Mouse (Mus musculus) cerebellum, adult 9-10 months (tissue): ENCODE measurements around the gene Mbnl1.

ENCODE experiments used
- DNase-seq: peaks from one replicate; pipeline ENCODE4 v3.0.0; 2022

The Mbnl1 gene

GRCm38 (mm10) chr3:60571493-60571892 lies 98.9 kb downstream of the Mbnl1 start:
- no peak for DNase-seq

- DNase-seq, result no peak
Measured at GRCm38 (mm10) chr3:60574199-60574598, 101.6 kb downstream of the Mbnl1 start.

DNA sequence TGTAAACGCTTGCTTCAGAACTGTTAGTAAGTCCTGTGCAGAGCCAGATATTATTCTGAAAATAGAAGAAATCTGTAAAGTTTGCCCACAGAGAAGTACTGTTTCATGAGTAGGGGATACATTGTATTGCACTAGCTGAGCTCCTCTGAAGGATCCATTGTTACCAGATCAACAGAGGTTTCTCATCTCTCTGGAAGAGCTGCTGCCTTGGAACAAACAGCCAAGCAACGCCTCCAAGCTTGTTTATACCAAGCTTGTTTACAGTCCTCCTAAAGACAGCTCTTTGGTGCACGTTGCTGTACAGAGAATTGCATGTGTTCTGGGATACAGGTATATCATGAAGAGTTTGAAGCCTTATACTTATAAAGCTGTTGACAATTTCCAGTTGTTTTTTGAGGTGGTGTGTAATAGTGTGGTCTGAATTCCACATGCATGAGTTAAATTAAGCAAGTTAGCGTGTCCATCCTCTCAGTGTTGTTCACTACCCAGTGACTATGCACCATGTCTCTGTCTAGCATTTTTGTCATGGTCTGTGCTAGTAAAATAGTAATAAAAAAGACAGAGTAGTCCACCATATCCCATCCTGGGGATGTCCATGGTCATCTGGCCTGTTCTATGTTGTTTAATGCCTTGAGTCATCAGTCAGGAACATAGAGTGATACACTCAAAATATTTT lies 102.4 kb downstream of the Mbnl1 start:
- DNase-seq, result no peak

DNA sequence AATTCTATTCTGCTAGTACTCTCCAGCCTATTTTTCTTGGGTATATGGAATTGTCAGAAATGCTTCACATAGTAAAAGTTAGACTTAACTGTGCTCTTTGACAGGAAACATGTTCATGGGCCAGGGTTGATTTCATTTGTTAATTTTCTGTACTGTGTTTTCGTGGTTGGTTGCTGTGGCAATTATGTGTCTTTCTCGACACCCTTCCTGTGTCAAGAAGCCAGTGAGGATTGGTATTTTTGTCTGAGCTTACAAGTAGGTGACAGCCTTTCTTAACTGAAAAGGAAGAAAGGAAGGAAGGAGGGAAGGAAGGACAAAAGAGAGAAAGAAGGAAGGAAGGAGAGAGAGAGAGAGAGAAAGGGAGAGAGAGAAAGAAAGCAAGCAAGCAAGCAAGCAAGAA lies 103.3 kb downstream of the Mbnl1 start:
- DNase-seq, result no peak

DNA sequence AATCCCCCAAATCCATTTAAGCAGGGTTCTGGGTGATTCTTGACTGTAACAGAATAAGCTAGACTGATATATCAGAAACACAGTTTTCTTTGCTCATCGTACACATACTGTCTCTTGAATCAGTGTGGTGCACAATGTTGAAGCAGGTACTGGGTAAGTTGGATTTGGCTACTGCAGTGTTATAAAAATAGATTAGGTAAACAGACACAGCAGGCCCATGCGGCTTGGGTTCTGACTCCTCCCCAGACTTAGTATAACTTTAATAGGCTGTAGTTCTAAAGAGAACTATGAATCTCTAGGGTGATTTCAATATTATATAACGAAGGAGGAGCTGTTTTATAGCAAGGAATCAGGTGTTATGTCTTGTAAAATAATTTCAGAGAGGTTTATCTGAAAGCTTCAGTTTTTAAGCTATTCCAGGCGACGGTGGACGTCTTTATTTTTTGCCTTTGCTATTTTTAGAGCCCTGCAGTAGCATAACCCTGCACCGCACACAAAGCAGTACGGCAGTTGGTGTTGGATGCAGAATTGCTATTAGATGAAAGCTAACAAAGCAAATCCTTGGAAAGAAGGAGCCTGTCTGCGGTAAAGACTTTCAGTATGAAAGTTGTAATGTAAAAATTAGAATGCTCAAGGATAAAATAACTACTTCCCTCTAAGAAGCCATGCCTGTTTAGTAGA lies 103.9 kb downstream of the Mbnl1 start:
- DNase-seq, result peak; percentile 87

DNA sequence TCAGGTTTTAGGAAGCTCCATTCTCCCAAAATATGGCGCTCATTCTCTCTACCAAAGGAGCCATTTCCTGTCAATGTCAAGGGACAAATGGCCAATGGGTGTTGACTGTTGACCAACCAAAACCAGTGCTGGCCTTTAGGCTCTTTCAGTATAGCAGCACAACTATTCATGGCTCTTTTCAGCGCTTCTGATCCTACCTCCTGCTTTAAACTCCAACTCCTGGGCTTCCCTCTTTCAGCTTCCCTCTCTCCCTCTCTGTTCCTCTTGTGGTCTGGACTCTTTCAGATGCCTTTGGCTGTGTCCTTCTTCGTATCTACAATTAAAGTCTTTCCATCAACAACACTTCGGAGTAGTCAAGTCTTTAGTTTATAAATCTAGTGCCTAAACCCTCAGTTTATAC lies 107.2 kb downstream of the Mbnl1 start:
- DNase-seq, result no peak

- no peak for DNase-seq
Measured at GRCm38 (mm10) chr3:60580699-60581098, 108.1 kb downstream of the Mbnl1 start.

- DNase-seq, result no peak
Measured at GRCm38 (mm10) chr3:60582154-60582553, 109.5 kb downstream of the Mbnl1 start.

GRCm38 (mm10) chr3:60582620-60583019 lies 110.0 kb downstream of the Mbnl1 start:
- DNase-seq, result no peak

DNA sequence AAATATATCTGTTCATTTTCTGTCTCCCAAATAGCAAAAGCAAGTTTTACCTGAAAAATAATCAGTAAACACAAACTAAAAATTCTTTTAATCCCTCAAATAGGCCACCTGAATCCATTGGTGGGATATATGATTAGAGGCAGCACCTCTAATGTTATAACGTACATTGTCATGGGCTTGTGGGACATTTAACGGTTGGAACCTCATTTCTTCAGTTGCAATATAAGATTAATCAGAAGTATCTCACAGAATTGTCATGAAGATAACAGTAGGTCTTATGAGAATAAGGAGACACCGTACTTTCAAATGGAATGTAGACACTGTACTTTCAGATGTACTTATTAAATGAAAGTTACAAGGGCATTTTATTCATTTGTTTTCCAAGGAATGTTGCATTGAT lies 112.1 kb downstream of the Mbnl1 start:
- no peak for DNase-seq

DNA sequence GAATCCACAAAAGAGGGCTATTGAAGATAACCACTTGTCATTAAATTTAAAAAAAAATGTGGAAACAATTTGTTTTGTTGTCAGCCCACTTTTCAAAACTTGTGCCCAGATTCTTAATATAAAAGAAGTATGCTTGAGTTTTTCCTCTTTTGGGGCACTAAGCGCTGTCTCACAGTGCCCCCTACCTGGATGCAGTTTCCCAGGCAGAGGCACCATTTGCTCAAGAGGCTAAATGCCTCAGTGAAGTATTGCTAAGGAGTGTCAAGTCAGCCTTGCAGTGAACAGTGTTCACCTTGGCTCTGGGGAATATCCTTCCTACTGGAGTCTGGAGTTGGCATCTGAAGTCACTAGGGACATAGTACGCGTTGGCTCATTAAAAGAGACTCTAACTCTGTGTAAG lies 113.4 kb downstream of the Mbnl1 start:
- no peak for DNase-seq

- DNase-seq, result no peak
Measured at GRCm38 (mm10) chr3:60587149-60587548, 114.5 kb downstream of the Mbnl1 start.

GRCm38 (mm10) chr3:60589361-60589760 lies 116.7 kb downstream of the Mbnl1 start:
- no peak for DNase-seq

- no peak for DNase-seq
Measured at GRCm38 (mm10) chr3:60595606-60596005, 123.0 kb downstream of the Mbnl1 start.

- no peak for DNase-seq
Measured at GRCm38 (mm10) chr3:60596985-60597384, 124.4 kb downstream of the Mbnl1 start.

DNA sequence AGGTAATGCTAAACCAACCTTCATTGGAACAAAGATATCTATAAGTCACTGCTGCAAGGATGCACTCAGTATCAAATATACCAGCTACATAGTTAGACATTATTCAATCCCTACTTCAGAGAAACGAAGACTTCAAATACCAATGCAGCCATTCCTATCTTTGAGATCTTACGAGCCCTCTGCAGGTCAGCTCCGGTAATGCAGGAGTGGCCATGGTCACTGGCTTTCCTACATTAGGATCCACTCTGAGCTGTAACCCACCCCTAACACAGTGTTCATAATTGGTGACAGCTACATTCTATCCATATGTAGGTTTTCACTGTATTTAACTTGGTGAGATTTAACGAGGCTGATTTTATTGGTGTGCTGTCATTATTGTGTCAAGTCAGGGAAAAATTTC lies 129.1 kb downstream of the Mbnl1 start:
- peak; percentile 88 for DNase-seq

DNA sequence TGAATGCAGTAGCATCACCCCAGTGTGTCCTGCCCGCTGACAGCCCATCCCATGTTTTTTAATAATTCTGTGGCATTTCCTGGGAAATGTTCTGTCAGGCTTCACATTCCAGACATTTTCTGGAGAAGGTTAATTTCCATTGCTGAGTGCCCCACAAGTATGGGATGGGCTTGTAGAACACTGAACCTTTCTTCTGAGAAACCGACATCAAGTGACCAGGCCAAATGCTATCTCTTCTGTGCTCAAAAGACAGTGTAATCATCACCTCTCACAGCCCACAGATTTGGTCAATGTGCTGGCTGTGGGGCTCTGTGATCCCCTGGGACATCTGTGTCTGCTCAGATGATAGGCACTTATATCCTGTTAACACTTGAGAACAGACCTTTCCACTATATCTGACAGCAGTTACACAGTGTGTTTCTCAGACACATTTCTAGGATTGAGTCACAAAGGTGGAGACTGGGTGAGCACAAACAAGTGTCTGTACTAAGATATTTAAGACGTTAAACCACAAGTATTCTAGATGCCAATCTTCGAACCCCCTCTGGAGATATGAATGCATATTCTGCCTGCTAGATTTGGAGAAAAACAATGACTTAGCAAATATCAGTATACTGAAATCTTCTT lies 130.4 kb downstream of the Mbnl1 start:
- no peak for DNase-seq

- no peak for DNase-seq
Measured at GRCm38 (mm10) chr3:60603637-60604036, 131.0 kb downstream of the Mbnl1 start.

GRCm38 (mm10) chr3:60604205-60604604 lies 131.6 kb downstream of the Mbnl1 start:
- no peak for DNase-seq

DNA sequence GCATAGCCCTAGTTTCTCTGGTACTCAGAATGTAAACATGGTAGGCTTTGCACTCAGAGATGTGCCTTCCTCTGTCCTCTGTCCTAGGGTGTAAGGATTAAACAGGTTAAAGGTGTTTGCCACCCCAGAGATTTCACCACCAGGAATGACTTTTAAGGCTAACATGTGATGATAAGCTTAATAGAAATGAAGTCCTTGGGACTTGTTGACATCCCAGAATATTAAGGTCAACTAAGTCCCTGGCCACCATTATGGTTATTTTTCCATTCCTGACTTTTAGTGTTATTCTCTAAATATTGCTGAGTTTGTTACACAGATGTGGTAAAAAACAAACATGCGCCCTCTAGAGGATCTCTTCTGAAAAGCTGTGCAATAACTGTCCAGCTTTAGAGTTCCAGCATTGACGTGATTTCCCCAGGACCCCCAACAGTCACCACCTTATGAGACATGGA lies 136.3 kb downstream of the Mbnl1 start:
- peak; percentile 62 for DNase-seq

GRCm38 (mm10) chr3:60611839-60612238 lies 139.2 kb downstream of the Mbnl1 start:
- DNase-seq, result peak; percentile 80

- no peak for DNase-seq
Measured at GRCm38 (mm10) chr3:60613121-60613520, 140.5 kb downstream of the Mbnl1 start.

DNA sequence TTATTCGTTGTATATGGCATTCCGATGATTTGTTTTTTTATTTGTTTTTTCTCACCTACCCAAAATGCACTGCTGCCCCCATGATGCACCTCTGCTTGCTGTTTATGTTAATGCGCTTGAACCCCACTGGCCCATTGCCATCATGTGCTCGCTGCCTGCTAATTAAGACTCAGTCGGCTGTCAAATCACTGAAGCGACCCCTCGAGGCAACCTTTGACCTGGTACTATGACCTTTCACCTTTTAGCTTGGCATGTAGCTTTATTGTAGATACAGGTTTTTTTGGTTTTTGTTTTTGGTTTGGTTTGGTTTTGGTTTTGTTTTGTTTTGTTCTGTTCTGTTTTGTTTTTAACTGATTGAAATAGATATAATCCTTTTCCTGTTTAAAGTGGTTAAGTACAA lies 141.9 kb downstream of the Mbnl1 start:
- DNase-seq, result no peak

DNA sequence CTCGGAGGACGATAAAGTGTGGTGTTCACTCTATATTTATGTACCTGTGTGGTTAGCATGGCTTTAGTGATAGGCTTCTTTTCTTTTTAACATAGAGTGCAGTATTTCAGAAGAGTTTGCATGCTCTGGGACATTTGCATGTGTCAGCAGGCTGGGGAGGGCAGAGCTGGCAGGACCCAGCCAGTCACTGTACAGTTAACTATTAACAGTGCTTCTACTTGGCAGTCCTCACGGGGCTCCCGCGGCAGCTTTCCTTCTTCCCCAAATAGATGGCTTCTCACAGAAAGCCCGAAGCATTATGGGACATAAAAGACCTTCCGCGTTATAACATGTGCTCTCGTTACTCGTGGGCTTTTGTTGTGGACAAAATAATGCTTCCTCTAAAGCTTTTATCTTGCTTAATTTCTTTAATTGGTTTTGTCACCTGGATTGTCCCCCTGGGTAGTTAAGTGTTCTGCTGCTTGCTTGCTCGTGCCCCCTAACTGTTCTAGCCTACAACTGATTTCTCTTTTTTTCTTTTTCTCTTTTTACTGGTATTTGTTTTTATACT lies 142.5 kb downstream of the Mbnl1 start:
- DNase-seq, result no peak
